Comparison of ENCODE assay signal across 11 mouse cellular contexts in the genomic region with DNA sequence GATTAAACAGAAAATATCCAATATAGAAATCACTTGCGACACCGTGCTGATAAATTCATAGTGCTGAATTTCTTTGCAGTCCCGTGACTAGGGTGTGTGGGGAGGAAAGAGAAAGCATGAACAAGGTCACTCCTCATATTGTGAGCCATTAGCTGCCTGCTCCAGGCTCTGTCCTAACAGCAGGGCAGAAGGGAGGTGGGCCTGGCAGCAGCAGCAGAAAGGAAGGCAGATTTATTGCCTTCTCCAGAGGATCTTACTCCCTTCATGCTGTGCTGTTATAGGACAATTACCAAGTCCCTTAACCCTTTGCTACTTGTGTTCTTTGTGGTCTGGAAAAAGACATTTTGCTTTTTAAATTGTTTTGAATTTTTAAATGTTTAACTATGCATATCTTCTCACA.
DNase-seq lines count a peak whose midpoint lies in the region; ATAC-seq and TF ChIP-seq lines count a peak whose summit lies in the region.
"Had no signal": no experiment of that assay in that cellular context is flagged by ENCODE, and none has a peak within 500 bp of the region (broad histone marks: within the 10 kb centered on the region; RNA-seq: fewer than 3 reads in every experiment).

No protein-coding gene starts in this region.

- 0 out of 2 replicates have a peak overlapping the region, but pooled peaks have one; percentile 3 for H3K4me2 ChIP-seq in hindbrain, postnatal 0 days (ENCODE audit: low read depth, low read length)
- H3K4me2 ChIP-seq: embryonic facial prominence, embryonic 12.5 days; liver, embryonic 15.5 days had no signal

- WGBS in hindbrain, postnatal 0 days: 42% methylated on average over 3 of the region's 3 CpGs

- H3K36me3 ChIP-seq in hindbrain, postnatal 0 days (ENCODE audit: insufficient read depth, low read length): no peaks in the 10 kb centered on the region
- H3K36me3 ChIP-seq: embryonic facial prominence, embryonic 12.5 days; liver, embryonic 15.5 days had no signal

- no peaks in the 10 kb centered on the region for H3K27me3 ChIP-seq in hindbrain, postnatal 0 days (ENCODE audit: insufficient read depth, low read length)
- H3K27me3 ChIP-seq: embryonic facial prominence, embryonic 12.5 days; liver, embryonic 15.5 days had no signal

- H3K9ac ChIP-seq in hindbrain, postnatal 0 days (replicated peaks; ENCODE audit: low read length): no peak overlapping the region
- H3K9ac ChIP-seq: embryonic facial prominence, embryonic 12.5 days; liver, embryonic 15.5 days had no signal

- H3K4me1 ChIP-seq in hindbrain, postnatal 0 days (ENCODE audit: insufficient read depth, low read length): peaks cover 8% of the 10 kb centered on the region; the same call in 1 of the 2 replicates
- H3K4me1 ChIP-seq: embryonic facial prominence, embryonic 12.5 days; liver, embryonic 15.5 days had no signal

- ATAC-seq in hindbrain, postnatal 0 days: peak; percentile 70

- peak overlapping the region; percentile 36; the same call in 1 of the 2 replicates for H3K27ac ChIP-seq in hindbrain, postnatal 0 days
- H3K27ac ChIP-seq: embryonic facial prominence, embryonic 12.5 days; liver, embryonic 15.5 days had no signal

- H3K4me3 ChIP-seq in hindbrain, postnatal 0 days (ENCODE audit: low read length): no peak overlapping the region
- H3K4me3 ChIP-seq: embryonic facial prominence, embryonic 12.5 days; liver, embryonic 15.5 days had no signal

- H3K9me3 ChIP-seq in hindbrain, postnatal 0 days (ENCODE audit: low read length): no peaks in the 10 kb centered on the region
- H3K9me3 ChIP-seq: embryonic facial prominence, embryonic 12.5 days; liver, embryonic 15.5 days had no signal

- intact Hi-C loops in left cerebral cortex, postnatal 4 days (cut with DNase I): no loop called here
- intact Hi-C loops in left cerebral cortex, postnatal 14 days (cut with DNase I): no loop called here
- intact Hi-C loops in heart, postnatal 25 days (cut with DNase I): no loop called here

- TF ChIP-seq CTCF in hindbrain, postnatal 0 days (IDR thresholded peaks at IDR 0.05; ENCODE audit: low read depth): no peak

- peak; percentile 6 for DNase-seq in cerebellum, adult 11-12 months
- no peak for DNase-seq in cerebellum, adult 8-10 months
- DNase-seq in left cerebral cortex, postnatal 4 days: peak; percentile 43
- no peak for DNase-seq in left cerebral cortex, postnatal 14 days (ENCODE audit: low spot score in 2 of 2)
- DNase-seq in hindbrain, postnatal 0 days (ENCODE audit: low spot score): peak; percentile 58
- DNase-seq in yolk sac, embryonic 10.5 days (ENCODE audit: low spot score): peak; percentile 3
- no peak for DNase-seq in urinary bladder, adult 2 months (ENCODE audit: low spot score)
- DNase-seq in heart, postnatal 25 days (ENCODE audit: low spot score): no peak
- DNase-seq: thymus, postnatal 14 days had no signal

Comparison
In these comparisons a context has a peak if more than half of its experiments do, and no peak if none do; other contexts are left out.
1. DNase-seq: peak in cerebellum, adult 11-12 months (single experiment), left cerebral cortex, postnatal 4 days (single experiment), hindbrain, postnatal 0 days (single experiment) and yolk sac, embryonic 10.5 days (single experiment); none in cerebellum, adult 8-10 months (single experiment), left cerebral cortex, postnatal 14 days (0 of 2), urinary bladder, adult 2 months (single experiment) and heart, postnatal 25 days (single experiment).